Mouse (Mus musculus): ENCODE measurements around the gene Stard3nl.

DNA sequence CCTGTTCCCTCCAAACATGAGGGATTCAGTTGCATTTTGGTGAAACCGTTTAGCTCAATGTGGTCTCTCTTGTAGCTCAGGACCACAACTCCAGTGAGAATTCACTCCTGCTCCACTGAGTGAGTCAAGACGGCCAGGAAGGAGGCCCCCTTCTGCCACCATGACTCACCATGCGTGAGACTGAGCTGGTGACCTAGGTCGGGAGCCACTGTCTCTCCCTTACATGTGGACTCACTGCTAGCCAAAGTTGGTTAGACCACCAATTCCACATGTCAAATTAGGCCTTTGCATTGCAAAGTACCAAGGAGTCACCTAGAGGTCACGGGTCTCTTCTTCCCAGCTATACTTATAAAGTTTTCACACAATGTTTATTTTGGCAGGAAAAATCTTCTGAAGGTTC lies 16.3 kb upstream of the Stard3nl start:
- TF ChIP-seq CTCF (IDR thresholded peaks at IDR 0.05; ENCODE audit: low read depth, low read length) (no peak), POLR2A (IDR thresholded peaks at IDR 0.05; ENCODE audit: borderline replicate concordance, low read depth, low read length) (no peak)

Data from bone marrow macrophage, adult 2 months (primary cell).